Mouse (Mus musculus) heart, adult 2 months (tissue): ENCODE measurements around the gene Clps. TPM values are rescaled to one million over a fixed set of nuclear protein-coding genes. Genes with fewer than 3 reads are reported as not detected.

ENCODE experiments used
- DNase-seq, 2 experiments: peaks; one replicate each; pipeline ENCODE4 v3.0.0; 2021
- H3K27ac ChIP-seq: fragments of 200-600 bp; 2 replicates; pipeline ENCODE4 v1.8.1; 2022
- H3K27me3 ChIP-seq: fragments of 200-500 bp; 2 replicates; pipeline ENCODE4 v1.6.1; 2012; ENCODE audit warnings: mild to moderate bottlenecking, low read length, inconsistent platforms, mixed read lengths; ENCODE audit not compliant: control insufficient read depth, insufficient read depth
- H3K36me3 ChIP-seq: fragments of 200-500 bp; 2 replicates; pipeline ENCODE4 v1.6.1; 2012; ENCODE audit warnings: low read length, inconsistent platforms; ENCODE audit not compliant: control insufficient read depth, insufficient read depth
- H3K4me1 ChIP-seq: fragments of 200-500 bp; 2 replicates; pipeline ENCODE4 v1.6.1; 2011; ENCODE audit warnings: low read length; ENCODE audit not compliant: control insufficient read depth, insufficient read depth
- H3K4me3 ChIP-seq: fragments of 200-600 bp; 2 replicates; pipeline ENCODE4 v1.8.1; 2022
- H3K79me2 ChIP-seq: fragments of 200-500 bp; replicated peaks from 2 replicates; pipeline ENCODE4 v1.6.1; 2012; ENCODE audit warnings: mild to moderate bottlenecking, inconsistent platforms, low read length, moderate library complexity, mixed read lengths; ENCODE audit not compliant: control insufficient read depth, insufficient read depth
- H3K9ac ChIP-seq: fragments of 200-500 bp; 2 replicates; pipeline ENCODE4 v1.6.1; 2012; ENCODE audit warnings: low read depth, mild to moderate bottlenecking, control low read depth, inconsistent platforms, low read length, mixed read lengths
- CTCF ChIP-seq: fragments of 200-600 bp; IDR thresholded peaks from 2 replicates; pipeline ENCODE4 v1.8.1; 2022; ENCODE audit warnings: antibody characterized with exemption, mild to moderate bottlenecking, moderate library complexity
- EP300 ChIP-seq: fragments of 200-500 bp; IDR thresholded peaks from 2 replicates; pipeline ENCODE4 v1.6.1; 2011; ENCODE audit warnings: low read depth, low read length, control low read depth; ENCODE audit not compliant: insufficient read depth
- POLR2A ChIP-seq: fragments of 200-500 bp; IDR thresholded peaks from 2 replicates; pipeline ENCODE4 v1.6.1; 2011; ENCODE audit warnings: mild to moderate bottlenecking, low read depth, low read length, control low read depth; ENCODE audit not compliant: insufficient read depth
- WGBS: fragments of 180-500 bp; shearing (Covaris S2); methylation state at CpG from one replicate; pipeline ENCODE4 v1.1.7; 2018; 5-methylcytosine and 5-hydroxymethylcytosine counted together
- intact Hi-C: fragments of 180-260 bp; cut with DNase I; formaldehyde crosslinking; loops from one replicate; pipeline ENCODE4 v1.15.1; 2025
- polyA plus RNA-seq: library from polyadenylated mRNA; depleted of rRNA; stranded (reverse); fragments of >200 nt; gene quantifications from 2 replicates; pipeline ENCODE4 v1.2.3, GENCODE M21; 2012
- total RNA-seq, 2 experiments: library from RNA; stranded (reverse); gene quantifications; 2 replicates each; pipeline ENCODE4 v1.2.3; 2021

Clps gene
- total and polyA plus RNA-seq, 3 experiments = 0.90 TPM; not detected in 2

DNA sequence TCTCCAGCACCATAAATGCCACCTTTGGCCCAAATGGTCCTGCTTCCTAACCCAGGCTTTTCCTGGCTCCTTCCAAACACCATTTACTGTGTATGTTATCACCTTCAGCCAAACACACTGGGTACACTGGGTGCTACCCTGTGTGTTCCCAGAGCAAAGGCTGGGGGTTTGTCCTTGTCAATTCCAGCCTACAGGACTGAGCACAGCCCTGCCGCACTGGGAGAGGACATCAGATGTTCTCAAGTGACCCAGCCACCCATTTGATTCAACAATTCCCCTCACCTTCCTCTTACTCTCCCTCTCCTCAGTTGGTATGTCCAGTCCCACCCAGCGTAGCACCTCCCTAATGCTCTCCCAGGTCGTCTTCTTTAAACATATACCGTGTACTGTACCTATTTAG is 40.0 kb downstream of the Clps start:
- intact Hi-C loops = loop anchor here (10.0 kb wide), 2 partner anchors 56 to 316 kb away; partner anchors contain the start of gene Def6
- H3K9ac ChIP-seq = no peak overlapping the region
- TF ChIP-seq EP300 (no peak), CTCF (no peak), POLR2A (no peak)
- no peaks in the 10 kb centered on the region for H3K36me3 ChIP-seq
- H3K27ac ChIP-seq = no peak overlapping the region
- H3K4me3 ChIP-seq = no peak overlapping the region
- no peaks in the 10 kb centered on the region for H3K27me3 ChIP-seq
- no peak for DNase-seq
- WGBS = 96% methylated on average over 4 of the region's 4 CpGs
- H3K4me1 ChIP-seq = peaks cover 15% of the 10 kb centered on the region
- H3K79me2 ChIP-seq = no peaks in the 10 kb centered on the region

DNA sequence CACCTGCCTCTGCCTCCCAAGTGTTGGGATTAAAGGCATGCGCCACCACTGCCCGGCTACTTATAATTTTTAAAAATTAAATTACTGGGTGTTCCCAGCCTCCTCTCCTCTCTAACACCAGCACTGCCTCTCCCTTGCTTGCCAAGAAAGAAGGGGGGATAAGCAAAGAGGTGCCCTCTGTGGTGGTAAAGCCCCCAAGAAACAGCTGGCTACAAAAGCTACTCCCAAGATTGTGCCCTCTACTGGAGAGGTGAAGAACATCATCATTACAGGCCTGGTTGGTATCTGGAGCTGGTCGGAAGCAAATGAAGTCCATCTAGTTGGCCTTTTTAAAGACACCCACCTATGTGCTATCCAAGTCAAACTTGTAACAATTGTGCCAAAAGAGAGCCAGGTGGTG is 40.7 kb downstream of the Clps start:
- Histone ChIP-seq H3K4me3 (no peak overlapping the region), H3K27ac (peak overlapping the region; percentile 9; the same call in 1 of the 2 replicates), H3K27me3 (no peaks in the 10 kb centered on the region), H3K36me3 (no peaks in the 10 kb centered on the region), H3K9ac (no peak overlapping the region), H3K4me1 (peaks cover 19% of the 10 kb centered on the region), H3K79me2 (no peaks in the 10 kb centered on the region)
- TF ChIP-seq CTCF (peak; percentile 73), EP300 (no peak)
- 85% methylated on average over 3 of the region's 3 CpGs for WGBS
- intact Hi-C loops = loop anchor here (10.0 kb wide), 2 partner anchors 55 to 315 kb away; partner anchors contain the start of gene Def6
- DNase-seq = no peak

DNA sequence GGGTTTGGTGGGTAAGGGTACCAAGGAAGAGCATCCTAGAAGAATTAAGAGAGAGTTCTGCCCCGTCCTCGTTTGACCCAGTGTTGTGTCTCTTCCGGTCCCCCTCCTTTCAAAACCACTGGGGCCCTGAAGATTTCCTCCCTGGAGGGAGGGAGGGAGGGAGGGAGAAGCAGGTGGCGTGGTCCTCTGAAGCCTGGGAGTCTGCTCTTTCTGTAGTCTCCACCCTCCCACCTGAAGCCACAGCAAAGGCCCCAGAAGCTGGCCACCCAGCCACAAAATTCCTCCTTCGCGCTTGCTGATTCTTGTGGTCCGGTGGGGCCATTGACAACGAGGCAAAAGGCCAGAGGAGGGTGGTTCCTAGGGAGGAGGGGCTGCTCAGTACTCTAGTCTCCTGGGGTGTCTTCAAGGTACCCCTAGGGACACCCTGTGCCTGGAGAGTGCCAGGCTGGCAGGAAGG is 41.9 kb downstream of the Clps start:
- H3K4me1 ChIP-seq = peaks cover 23% of the 10 kb centered on the region
- H3K36me3 ChIP-seq = no peaks in the 10 kb centered on the region
- H3K79me2 ChIP-seq = no peaks in the 10 kb centered on the region
- H3K9ac ChIP-seq = peak overlapping the region; percentile 85
- DNase-seq = peak; percentile 64 to 75
- WGBS = 28% methylated on average over 8 of the region's 8 CpGs
- H3K27ac ChIP-seq = peak overlapping the region; percentile 97
- intact Hi-C loops = no loop called here
- TF ChIP-seq EP300 = no peak
- TF ChIP-seq CTCF = no peak
- peak; percentile 38; the same call in 1 of the 2 replicates for TF ChIP-seq POLR2A
- H3K27me3 ChIP-seq = no peaks in the 10 kb centered on the region
- H3K4me3 ChIP-seq = peak overlapping the region; percentile 71

DNA sequence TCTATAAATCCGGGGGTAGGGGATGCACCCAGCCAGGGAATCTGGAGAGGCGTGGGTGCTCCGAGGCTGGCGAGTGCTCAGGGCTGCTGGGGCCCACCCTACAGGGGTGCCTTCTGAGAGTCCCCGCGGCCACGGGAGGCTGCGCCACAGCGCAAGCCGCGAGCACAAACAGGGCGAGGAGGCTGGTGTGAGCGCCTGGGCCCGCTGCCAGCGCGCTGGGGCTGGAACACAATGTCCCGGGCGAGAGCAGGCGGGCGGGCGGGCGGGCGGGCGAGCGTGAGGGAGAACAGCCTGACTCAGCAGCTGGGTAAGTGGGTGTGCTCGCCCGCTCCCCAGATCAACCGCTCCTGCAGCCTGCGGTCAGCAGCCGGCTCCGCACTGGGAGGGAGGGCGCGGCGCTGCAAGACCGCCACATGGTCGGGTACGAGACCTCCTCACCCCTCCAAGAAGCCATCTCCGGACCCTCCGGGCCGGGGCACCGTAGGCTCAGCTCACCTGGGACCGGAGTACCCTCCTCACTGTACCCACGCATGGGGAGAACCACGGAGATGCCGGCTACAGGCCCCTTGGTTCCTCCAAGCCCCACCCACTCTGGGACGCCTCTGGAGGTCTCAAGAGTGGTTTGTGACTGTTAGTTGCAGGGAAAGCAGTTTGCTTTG is 42.5 kb downstream of the Clps start:
- Histone ChIP-seq H3K4me3 (peak overlapping the region; percentile 71), H3K27me3 (no peaks in the 10 kb centered on the region), H3K4me1 (peaks cover 24% of the 10 kb centered on the region), H3K27ac (peak overlapping the region; percentile 97), H3K36me3 (no peaks in the 10 kb centered on the region), H3K9ac (peak overlapping the region; percentile 85), H3K79me2 (no peaks in the 10 kb centered on the region)
- DNase-seq = peak; percentile 96
- TF ChIP-seq POLR2A = 0 out of 2 replicates have a peak, but pooled peaks have one; percentile 45
- TF ChIP-seq CTCF = no peak
- 0 out of 2 replicates have a peak, but pooled peaks have one; percentile 54 for TF ChIP-seq EP300
- intact Hi-C loops = no loop called here
- WGBS = 2% methylated on average over 46 of the region's 46 CpGs

DNA sequence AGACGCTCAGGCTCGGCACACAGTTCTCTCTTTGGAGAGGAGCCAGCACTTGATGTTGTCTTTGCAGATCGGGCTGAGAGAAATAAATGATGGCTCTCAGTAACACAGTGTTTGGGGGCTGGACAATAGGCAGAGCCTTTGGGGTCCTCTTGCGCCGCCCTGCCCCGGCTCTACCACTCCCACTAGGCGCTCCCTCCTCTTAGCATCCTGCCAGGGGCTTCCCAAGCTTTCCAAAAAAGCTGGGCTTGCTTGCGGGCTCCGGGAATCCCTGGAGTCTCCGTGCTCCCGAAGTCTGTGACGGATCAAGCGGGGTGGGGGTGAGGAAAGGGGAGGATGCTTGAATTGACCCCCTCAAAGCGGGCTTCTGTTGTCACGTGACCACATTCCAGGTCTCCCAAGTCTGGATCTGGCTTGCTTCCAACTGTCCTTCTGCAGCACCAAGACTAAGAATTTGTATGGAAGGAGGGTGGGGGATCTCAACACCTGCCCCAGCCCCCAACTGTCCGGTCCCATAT is 43.1 kb downstream of the Clps start, which contains the start of gene Fkbp5:
Fkbp5 (minus strand) TSS at position 87 of the 515 bp plus-strand sequence.
- Histone ChIP-seq H3K4me1 (peaks cover 27% of the 10 kb centered on the region), H3K27ac (peak within 1 kb of the TSS; percentile 97), H3K9ac (peak within 1 kb of the TSS; percentile 85), H3K27me3 (no peaks in the 10 kb centered on the region), H3K79me2 (no peaks in the 10 kb centered on the region), H3K36me3 (no peaks in the 10 kb centered on the region; the same call in 1 of the 2 replicates), H3K4me3 (peak within 1 kb of the TSS; percentile 71)
- peak; percentile 89 for DNase-seq
- 13% methylated on average over 16 of the region's 16 CpGs for WGBS
- intact Hi-C loops = no loop called here
- no peak for TF ChIP-seq CTCF
- peak; percentile 77 for TF ChIP-seq POLR2A
- TF ChIP-seq EP300 = no peak; the same call in 1 of the 2 replicates

DNA sequence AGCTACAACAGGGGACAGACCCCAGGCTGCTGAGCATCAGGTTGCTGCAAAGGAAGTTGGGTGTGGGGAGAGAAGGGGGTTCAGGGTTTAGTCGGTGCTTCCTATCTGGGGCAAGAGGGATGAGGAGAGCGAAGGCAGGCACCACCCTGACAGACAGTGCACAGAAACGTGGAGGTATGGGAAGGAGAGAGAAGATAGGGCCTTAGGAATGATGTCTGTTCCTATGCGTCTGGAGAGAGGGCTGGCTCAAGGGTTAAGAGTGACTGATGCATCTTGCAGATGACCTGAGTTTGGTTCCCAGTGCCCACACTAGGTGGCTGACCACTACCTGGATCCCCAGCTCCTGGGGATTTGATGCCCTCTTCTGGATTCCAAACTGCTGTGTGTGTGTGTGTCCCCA is 43.7 kb downstream of the Clps start:
- intact Hi-C loops = no loop called here
- H3K9ac ChIP-seq = peak overlapping the region; percentile 35
- 88% methylated on average over 4 of the region's 4 CpGs for WGBS
- H3K36me3 ChIP-seq = no peaks in the 10 kb centered on the region; the same call in 1 of the 2 replicates
- peak; percentile 18 to 51 for DNase-seq
- H3K27me3 ChIP-seq = no peaks in the 10 kb centered on the region
- no peaks in the 10 kb centered on the region for H3K79me2 ChIP-seq
- no peak for TF ChIP-seq CTCF
- no peak for TF ChIP-seq POLR2A
- no peak for TF ChIP-seq EP300
- peak overlapping the region; percentile 71; the same call in 1 of the 2 replicates for H3K4me3 ChIP-seq
- peak overlapping the region; percentile 97 for H3K27ac ChIP-seq
- peaks cover 31% of the 10 kb centered on the region for H3K4me1 ChIP-seq
